Mouse (Mus musculus) hindbrain, postnatal 0 days (tissue): ENCODE measurements around the gene Mbtps1. TPM values are rescaled to one million over a fixed set of nuclear protein-coding genes. Genes with fewer than 3 reads are reported as not detected.

Source experiments
- ATAC-seq: fragments of 200-750 bp; cut with Nextera tagmentation; 2 replicates; pipeline ENCODE4 v1.8.0; 2017; ENCODE audit warnings: mild to moderate bottlenecking, moderate TSS enrichment, moderate library complexity
- DNase-seq: peaks from one replicate; pipeline ENCODE4 v3.0.0-alpha.2; 2015; ENCODE audit warnings: low spot score
- H3K27ac ChIP-seq: fragments of 300-500 bp; sonication (generic); 2 replicates; pipeline ENCODE4 v1.5.1; 2014; ENCODE audit warnings: mild to moderate bottlenecking
- H3K27me3 ChIP-seq: fragments of 300-500 bp; sonication (generic); 2 replicates; pipeline ENCODE4 v1.6.1; 2014; ENCODE audit warnings: low read length, mixed read lengths; ENCODE audit not compliant: insufficient read depth
- H3K36me3 ChIP-seq: fragments of 300-500 bp; sonication (generic); 2 replicates; pipeline ENCODE4 v1.6.1; 2014; ENCODE audit warnings: low read length, mixed read lengths; ENCODE audit not compliant: insufficient read depth
- H3K4me1 ChIP-seq: fragments of 300-500 bp; sonication (generic); 2 replicates; pipeline ENCODE4 v1.6.1; 2014; ENCODE audit warnings: antibody characterized with exemption, low read length, mixed read lengths; ENCODE audit not compliant: insufficient read depth
- H3K4me2 ChIP-seq: fragments of 300-500 bp; sonication (generic); 2 replicates; pipeline ENCODE4 v1.6.1; 2014; ENCODE audit warnings: low read depth, mild to moderate bottlenecking, low read length, moderate library complexity, mixed read lengths
- H3K4me3 ChIP-seq: fragments of 300-500 bp; sonication (generic); 2 replicates; pipeline ENCODE4 v1.5.1; 2014; ENCODE audit warnings: low read length
- H3K9ac ChIP-seq: fragments of 300-500 bp; sonication (generic); replicated peaks from 2 replicates; pipeline ENCODE4 v1.6.1; 2014; ENCODE audit warnings: mild to moderate bottlenecking, low read length, moderate library complexity, mixed read lengths
- H3K9me3 ChIP-seq: fragments of 300-500 bp; sonication (generic); 2 replicates; pipeline ENCODE4 v1.6.1; 2016; ENCODE audit warnings: low read length, mixed read lengths
- CTCF ChIP-seq: IDR thresholded peaks from 2 replicates; pipeline ENCODE4 v1.5.1; 2016; ENCODE audit warnings: antibody characterized with exemption, control low read depth, low read depth
- WGBS: fragments of 180-500 bp; shearing (Covaris S2); extraction: QIAGEN DNeasy Blood & Tissue Kit; methylation state at CpG from one replicate; pipeline ENCODE4 v1.1.7; 2014; 5-methylcytosine and 5-hydroxymethylcytosine counted together
- polyA plus RNA-seq: library from polyadenylated mRNA; unstranded; fragments of >200 nt; fragmentation: Nextera tagmentation; extraction: Ambion mirVana; gene quantifications from 2 replicates; pipeline ENCODE4 v1.2.1, GENCODE M21; 2015
- total RNA-seq: library from RNA; depleted of rRNA; stranded (reverse); fragments of >200 nt; gene quantifications from 2 replicates; pipeline ENCODE4 v1.2.3, GENCODE M21; 2014; rRNA removed

The Mbtps1 gene
- total and polyA plus RNA-seq, 2 experiments from 2014 or later: 44.9 to 90.6 TPM

- Histone ChIP-seq H3K27ac (no peak overlapping the region), H3K27me3 (no peaks in the 10 kb centered on the region; the same call in 1 of the 2 replicates), H3K4me1 (peaks cover 25% of the 10 kb centered on the region), H3K36me3 (no peaks in the 10 kb centered on the region), H3K9ac (no peak overlapping the region), H3K9me3 (no peaks in the 10 kb centered on the region), H3K4me3 (no peak overlapping the region), H3K4me2 (no peak overlapping the region)
- ATAC-seq (no peak), DNase-seq (no peak)
- 40% methylated on average over 7 of the region's 7 CpGs for WGBS
- no peak for TF ChIP-seq CTCF
Measured at GRCm38 (mm10) chr8:119463709-119464108, 94.8 kb downstream of the Mbtps1 start.

GRCm38 (mm10) chr8:119461356-119461755, 97.2 kb downstream of the Mbtps1 start:
- Histone ChIP-seq H3K4me3 (no peak overlapping the region), H3K27me3 (no peaks in the 10 kb centered on the region; the same call in 1 of the 2 replicates), H3K9ac (no peak overlapping the region), H3K27ac (no peak overlapping the region), H3K36me3 (no peaks in the 10 kb centered on the region), H3K4me1 (peaks cover 20% of the 10 kb centered on the region), H3K9me3 (no peaks in the 10 kb centered on the region), H3K4me2 (no peak overlapping the region)
- 23% methylated on average over 9 of the region's 9 CpGs for WGBS
- no peak for TF ChIP-seq CTCF
- no peak for ATAC-seq
- DNase-seq: peak; percentile 68

GRCm38 (mm10) chr8:119459724-119460123, 98.8 kb downstream of the Mbtps1 start:
- no peak overlapping the region for H3K4me2 ChIP-seq
- no peak for ATAC-seq
- WGBS: 24% methylated on average over 16 of the region's 16 CpGs

More at GRCm38 (mm10) chr8:119459724-119460123, 98.8 kb downstream of the Mbtps1 start:
- Histone ChIP-seq H3K9ac (no peak overlapping the region), H3K36me3 (no peaks in the 10 kb centered on the region), H3K27me3 (no peaks in the 10 kb centered on the region; the same call in 1 of the 2 replicates), H3K9me3 (no peaks in the 10 kb centered on the region), H3K4me1 (peaks cover 12% of the 10 kb centered on the region), H3K27ac (peak overlapping the region; percentile 45; the same call in 1 of the 2 replicates), H3K4me3 (no peak overlapping the region)
- peak; percentile 69 for DNase-seq
- TF ChIP-seq CTCF: no peak

Other genes starting within 250 kb of the Mbtps1 start
- gene Hsbp1, start 214.2 kb downstream of the Mbtps1 start, total RNA-seq: 297 and 301 TPM in 2 replicates
- 995 and 1,006 TPM in 2 replicates for gene Hsbp1, start 214.2 kb downstream of the Mbtps1 start, polyA plus RNA-seq
- 36.6 and 37.2 TPM in 2 replicates for gene Mlycd, start 163.9 kb downstream of the Mbtps1 start, total RNA-seq
- gene Mlycd, start 163.9 kb downstream of the Mbtps1 start, polyA plus RNA-seq: 20.0 TPM in 2 replicates
- not detected in 2 replicates for gene Osgin1, start 124.6 kb downstream of the Mbtps1 start, total RNA-seq
- 0.29 and 0.45 TPM in 2 replicates for gene Osgin1, start 124.6 kb downstream of the Mbtps1 start, polyA plus RNA-seq
- gene Necab2, start 112.0 kb downstream of the Mbtps1 start, total RNA-seq: 70.9 and 73.3 TPM in 2 replicates
- gene Necab2, start 112.0 kb downstream of the Mbtps1 start, polyA plus RNA-seq: 53.9 and 61.5 TPM in 2 replicates
- not detected in 2 replicates for gene Slc38a8, start 57.0 kb downstream of the Mbtps1 start, total RNA-seq
- gene Slc38a8, start 57.0 kb downstream of the Mbtps1 start, polyA plus RNA-seq: 0.10 TPM in 1 of 2 replicates, not detected in the other
- 127 and 144 TPM in 2 replicates for gene Hsdl1, start 16.4 kb upstream of the Mbtps1 start, total RNA-seq
- 114 and 126 TPM in 2 replicates for gene Hsdl1, start 16.4 kb upstream of the Mbtps1 start, polyA plus RNA-seq
- gene Dnaaf1, start 16.5 kb upstream of the Mbtps1 start, total RNA-seq: 0.04 TPM in 1 of 2 replicates, not detected in the other
- gene Dnaaf1, start 16.5 kb upstream of the Mbtps1 start, polyA plus RNA-seq: 0.42 and 0.48 TPM in 2 replicates
- 19.8 and 29.7 TPM in 2 replicates for gene Taf1c, start 46.5 kb upstream of the Mbtps1 start, total RNA-seq
- gene Taf1c, start 46.5 kb upstream of the Mbtps1 start, polyA plus RNA-seq: 7.9 and 9.4 TPM in 2 replicates
- gene Adad2, start 54.0 kb upstream of the Mbtps1 start, total RNA-seq: 0.63 and 1.0 TPM in 2 replicates
- 0.11 TPM in 1 of 2 replicates, not detected in the other for gene Adad2, start 54.0 kb upstream of the Mbtps1 start, polyA plus RNA-seq
- gene Kcng4, start 76.9 kb upstream of the Mbtps1 start, total RNA-seq: 0.11 and 0.73 TPM in 2 replicates
- gene Kcng4, start 76.9 kb upstream of the Mbtps1 start, polyA plus RNA-seq: 0.19 and 0.21 TPM in 2 replicates
- 20.6 and 24.1 TPM in 2 replicates for gene Wfdc1, start 107.6 kb upstream of the Mbtps1 start, total RNA-seq
- gene Wfdc1, start 107.6 kb upstream of the Mbtps1 start, polyA plus RNA-seq: 10.6 and 12.0 TPM in 2 replicates
- gene Atp2c2, start 141.3 kb upstream of the Mbtps1 start, total RNA-seq: 0.26 and 0.29 TPM in 2 replicates
- 0.66 and 0.98 TPM in 2 replicates for gene Atp2c2, start 141.3 kb upstream of the Mbtps1 start, polyA plus RNA-seq
- 20.2 and 21.2 TPM in 2 replicates for gene Tldc1, start 219.7 kb upstream of the Mbtps1 start, total RNA-seq
- gene Tldc1, start 219.7 kb upstream of the Mbtps1 start, polyA plus RNA-seq: 7.4 and 8.4 TPM in 2 replicates